Mouse (Mus musculus): ENCODE results near the gene Rbm20. TPM values are rescaled to one million over a fixed set of nuclear protein-coding genes. Genes with fewer than 3 reads are reported as not detected.

The Rbm20 gene
- polyA plus RNA-seq, 1 experiment from 2014 or later, result 2.7 TPM

- H3K9ac ChIP-seq (ENCODE audit: low read length), result no peak overlapping the region
- 87% methylated on average over 10 of the region's 10 CpGs for WGBS
- H3K36me3 ChIP-seq (ENCODE audit: control insufficient read depth, insufficient read depth, low read length), result no peaks in the 10 kb centered on the region
- no peak for DNase-seq (ENCODE audit: low spot score)
- H3K9me3 ChIP-seq (ENCODE audit: control insufficient read depth, low read length), result no peaks in the 10 kb centered on the region
- no peak overlapping the region for H3K4me2 ChIP-seq (ENCODE audit: low read depth, severe bottlenecking)
- no peaks in the 10 kb centered on the region for H3K27me3 ChIP-seq (ENCODE audit: control insufficient read depth, insufficient read depth, low read length)
- H3K27ac ChIP-seq (replicated peaks; ENCODE audit: low read depth, low read length), result no peak overlapping the region
- no peak for ATAC-seq (ENCODE audit: insufficient number of reproducible peaks, low FRiP score, low TSS enrichment, low read depth)
- H3K4me1 ChIP-seq (ENCODE audit: control insufficient read depth, insufficient read depth, low read length), result no peaks in the 10 kb centered on the region
- H3K4me3 ChIP-seq (ENCODE audit: low read depth, low read length), result no peak overlapping the region
Observed at GRCm38 (mm10) chr19:53797770-53798169, 120.7 kb downstream of the Rbm20 start.

GRCm38 (mm10) chr19:53799885-53800284, 122.8 kb downstream of the Rbm20 start:
- Histone ChIP-seq H3K9me3 (ENCODE audit: control insufficient read depth, low read length) (no peaks in the 10 kb centered on the region), H3K4me3 (ENCODE audit: low read depth, low read length) (no peak overlapping the region), H3K4me2 (ENCODE audit: low read depth, severe bottlenecking) (no peak overlapping the region), H3K9ac (ENCODE audit: low read length) (no peak overlapping the region), H3K27ac (replicated peaks; ENCODE audit: low read depth, low read length) (no peak overlapping the region), H3K27me3 (ENCODE audit: control insufficient read depth, insufficient read depth, low read length) (no peaks in the 10 kb centered on the region), H3K36me3 (ENCODE audit: control insufficient read depth, insufficient read depth, low read length) (no peaks in the 10 kb centered on the region), H3K4me1 (ENCODE audit: control insufficient read depth, insufficient read depth, low read length) (no peaks in the 10 kb centered on the region)
- ATAC-seq (ENCODE audit: insufficient number of reproducible peaks, low FRiP score, low TSS enrichment, low read depth), result no peak
- no peak for DNase-seq (ENCODE audit: low spot score)
- 81% methylated on average over 11 of the region's 11 CpGs for WGBS

- Histone ChIP-seq H3K27me3 (ENCODE audit: control insufficient read depth, insufficient read depth, low read length) (no peaks in the 10 kb centered on the region), H3K4me2 (ENCODE audit: low read depth, severe bottlenecking) (no peak overlapping the region), H3K27ac (replicated peaks; ENCODE audit: low read depth, low read length) (no peak overlapping the region), H3K4me1 (ENCODE audit: control insufficient read depth, insufficient read depth, low read length) (no peaks in the 10 kb centered on the region), H3K9ac (ENCODE audit: low read length) (no peak overlapping the region), H3K4me3 (ENCODE audit: low read depth, low read length) (no peak overlapping the region), H3K9me3 (ENCODE audit: control insufficient read depth, low read length) (no peaks in the 10 kb centered on the region), H3K36me3 (ENCODE audit: control insufficient read depth, insufficient read depth, low read length) (no peaks in the 10 kb centered on the region)
- WGBS, result 90% methylated on average over 15 of the region's 15 CpGs
- ATAC-seq (ENCODE audit: insufficient number of reproducible peaks, low FRiP score, low TSS enrichment, low read depth), result no peak
- DNase-seq (ENCODE audit: low spot score), result no peak
Observed at GRCm38 (mm10) chr19:53800365-53800999, 123.4 kb downstream of the Rbm20 start.

- WGBS, result 86% methylated on average over 5 of the region's 5 CpGs
- H3K27ac ChIP-seq (replicated peaks; ENCODE audit: low read depth, low read length), result no peak overlapping the region
Observed at GRCm38 (mm10) chr19:53801380-53801779, 124.3 kb downstream of the Rbm20 start.

DNA sequence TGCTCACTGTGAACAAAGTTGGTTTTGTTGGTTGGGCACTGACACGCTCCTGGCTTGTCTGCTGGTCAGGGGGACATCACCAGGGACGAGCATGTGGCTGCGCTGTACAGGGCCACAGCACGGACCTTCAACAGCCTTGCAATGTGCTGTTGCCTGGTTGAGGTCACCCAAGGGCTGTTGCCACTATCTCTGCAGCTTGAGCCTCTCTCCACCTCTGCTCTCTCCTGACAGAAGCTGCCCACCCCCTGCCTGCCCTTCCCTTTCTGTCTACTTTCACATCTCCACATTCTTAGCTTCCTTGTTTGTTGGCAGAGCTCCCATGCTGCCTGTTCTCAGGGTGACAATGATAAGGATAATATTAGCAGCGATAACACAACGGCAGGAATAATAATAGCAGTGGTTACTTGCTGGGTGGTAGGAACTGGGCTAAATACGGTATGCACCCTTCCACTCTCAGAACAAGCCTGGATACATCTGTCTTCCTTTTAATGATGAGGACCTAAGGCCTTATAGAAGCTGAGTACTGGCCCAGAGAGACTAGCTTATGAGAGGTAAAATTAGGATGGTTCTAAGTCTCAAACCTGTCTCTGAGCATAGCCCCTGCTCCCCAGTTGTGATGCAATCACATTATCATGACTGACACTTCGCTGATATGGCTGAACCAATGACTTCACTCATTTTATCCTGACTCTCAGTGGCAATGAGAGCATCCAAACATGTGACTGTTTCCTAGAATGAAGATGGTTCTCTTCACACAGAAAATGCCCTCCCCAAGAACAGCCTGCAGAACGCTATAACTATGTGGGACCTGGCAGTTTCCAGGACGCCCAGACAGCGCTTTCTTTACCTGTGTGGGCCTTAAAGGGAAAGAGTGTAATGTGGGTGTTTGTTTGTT, 124.9 kb downstream of the Rbm20 start:
- no peak overlapping the region for H3K27ac ChIP-seq (replicated peaks; ENCODE audit: low read depth, low read length)
- H3K4me3 ChIP-seq (ENCODE audit: low read depth, low read length), result no peak overlapping the region
- ATAC-seq (ENCODE audit: insufficient number of reproducible peaks, low FRiP score, low TSS enrichment, low read depth) (no peak), DNase-seq (ENCODE audit: low spot score) (no peak)
- H3K36me3 ChIP-seq (ENCODE audit: control insufficient read depth, insufficient read depth, low read length), result no peaks in the 10 kb centered on the region
- H3K9me3 ChIP-seq (ENCODE audit: control insufficient read depth, low read length), result no peaks in the 10 kb centered on the region
- 88% methylated on average over 11 of the region's 11 CpGs for WGBS
- no peak overlapping the region for H3K9ac ChIP-seq (ENCODE audit: low read length)
- H3K4me2 ChIP-seq (ENCODE audit: low read depth, severe bottlenecking), result no peak overlapping the region
- no peaks in the 10 kb centered on the region for H3K4me1 ChIP-seq (ENCODE audit: control insufficient read depth, insufficient read depth, low read length)
- no peaks in the 10 kb centered on the region for H3K27me3 ChIP-seq (ENCODE audit: control insufficient read depth, insufficient read depth, low read length)

More at GRCm38 (mm10) chr19:53801380-53801779, 124.3 kb downstream of the Rbm20 start:
- H3K4me1 ChIP-seq (ENCODE audit: control insufficient read depth, insufficient read depth, low read length), result no peaks in the 10 kb centered on the region
- DNase-seq (ENCODE audit: low spot score) (no peak), ATAC-seq (ENCODE audit: insufficient number of reproducible peaks, low FRiP score, low TSS enrichment, low read depth) (no peak)
- H3K27me3 ChIP-seq (ENCODE audit: control insufficient read depth, insufficient read depth, low read length), result no peaks in the 10 kb centered on the region
- H3K4me3 ChIP-seq (ENCODE audit: low read depth, low read length), result no peak overlapping the region
- no peak overlapping the region for H3K9ac ChIP-seq (ENCODE audit: low read length)
- no peaks in the 10 kb centered on the region for H3K36me3 ChIP-seq (ENCODE audit: control insufficient read depth, insufficient read depth, low read length)
- H3K9me3 ChIP-seq (ENCODE audit: control insufficient read depth, low read length), result no peaks in the 10 kb centered on the region
- no peak overlapping the region for H3K4me2 ChIP-seq (ENCODE audit: low read depth, severe bottlenecking)

DNA sequence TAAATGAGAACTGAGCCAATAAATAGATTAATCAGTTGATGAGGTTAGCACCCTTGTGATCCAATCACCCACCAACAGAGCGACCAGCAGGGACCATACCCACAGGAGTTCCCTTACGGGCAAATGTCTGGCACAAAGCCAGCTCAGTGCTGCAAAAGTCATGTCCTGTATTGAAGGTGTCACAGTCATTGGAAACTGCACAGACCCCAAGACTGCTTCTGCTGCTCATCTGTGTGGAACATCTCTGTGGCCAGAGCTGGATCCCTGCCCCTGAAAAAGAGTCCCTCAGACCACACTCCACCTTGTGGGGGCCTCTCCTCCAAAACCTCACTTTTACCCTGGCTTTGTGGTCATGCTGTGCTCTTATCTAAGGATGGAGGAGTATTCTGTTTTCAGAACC, 126.8 kb downstream of the Rbm20 start:
- 78% methylated on average over 2 of the region's 2 CpGs for WGBS
- H3K9me3 ChIP-seq (ENCODE audit: control insufficient read depth, low read length), result no peaks in the 10 kb centered on the region
- peaks cover 4% of the 10 kb centered on the region; the same call in 1 of the 2 replicates for H3K4me1 ChIP-seq (ENCODE audit: control insufficient read depth, insufficient read depth, low read length)
- DNase-seq (ENCODE audit: low spot score) (no peak), ATAC-seq (ENCODE audit: insufficient number of reproducible peaks, low FRiP score, low TSS enrichment, low read depth) (no peak)
- H3K9ac ChIP-seq (ENCODE audit: low read length), result no peak overlapping the region
- H3K27ac ChIP-seq (replicated peaks; ENCODE audit: low read depth, low read length), result no peak overlapping the region
- H3K4me3 ChIP-seq (ENCODE audit: low read depth, low read length), result no peak overlapping the region
- no peaks in the 10 kb centered on the region for H3K27me3 ChIP-seq (ENCODE audit: control insufficient read depth, insufficient read depth, low read length)
- no peaks in the 10 kb centered on the region for H3K36me3 ChIP-seq (ENCODE audit: control insufficient read depth, insufficient read depth, low read length)
- no peak overlapping the region for H3K4me2 ChIP-seq (ENCODE audit: low read depth, severe bottlenecking)

DNA sequence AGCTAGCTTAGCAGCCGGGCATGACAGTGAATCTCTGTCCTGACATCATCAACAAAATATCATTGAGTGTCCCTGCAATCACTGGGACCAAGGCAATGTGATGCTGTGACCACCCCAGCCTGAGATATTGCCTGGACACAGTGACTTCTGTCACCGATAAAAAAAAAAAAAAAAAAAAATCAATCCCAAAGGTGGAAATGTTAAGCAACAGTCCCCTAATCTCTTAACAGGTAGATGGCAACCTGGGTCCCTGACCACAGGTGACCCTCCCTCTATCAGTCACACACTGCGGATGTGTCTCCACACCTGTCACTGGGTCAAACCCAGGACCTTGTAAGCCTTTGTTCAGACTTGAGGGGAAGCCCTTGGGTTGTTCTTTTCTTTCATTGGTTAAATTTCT, 128.0 kb downstream of the Rbm20 start:
- DNase-seq (ENCODE audit: low spot score) (no peak), ATAC-seq (ENCODE audit: insufficient number of reproducible peaks, low FRiP score, low TSS enrichment, low read depth) (no peak)
- Histone ChIP-seq H3K9me3 (ENCODE audit: control insufficient read depth, low read length) (no peaks in the 10 kb centered on the region), H3K4me2 (ENCODE audit: low read depth, severe bottlenecking) (no peak overlapping the region), H3K36me3 (ENCODE audit: control insufficient read depth, insufficient read depth, low read length) (no peaks in the 10 kb centered on the region), H3K4me3 (ENCODE audit: low read depth, low read length) (no peak overlapping the region), H3K27ac (replicated peaks; ENCODE audit: low read depth, low read length) (no peak overlapping the region), H3K4me1 (ENCODE audit: control insufficient read depth, insufficient read depth, low read length) (peaks cover 7% of the 10 kb centered on the region), H3K27me3 (ENCODE audit: control insufficient read depth, insufficient read depth, low read length) (no peaks in the 10 kb centered on the region), H3K9ac (ENCODE audit: low read length) (no peak overlapping the region)
- 81% methylated on average over 3 of the region's 3 CpGs for WGBS

- no peak overlapping the region for H3K4me3 ChIP-seq (ENCODE audit: low read depth, low read length)
- DNase-seq (ENCODE audit: low spot score) (no peak), ATAC-seq (ENCODE audit: insufficient number of reproducible peaks, low FRiP score, low TSS enrichment, low read depth) (no peak; the same call in 1 of the 2 replicates)
- H3K4me2 ChIP-seq (ENCODE audit: low read depth, severe bottlenecking), result no peak overlapping the region
- H3K27me3 ChIP-seq (ENCODE audit: control insufficient read depth, insufficient read depth, low read length), result no peaks in the 10 kb centered on the region
- H3K36me3 ChIP-seq (ENCODE audit: control insufficient read depth, insufficient read depth, low read length), result no peaks in the 10 kb centered on the region
- no peaks in the 10 kb centered on the region for H3K9me3 ChIP-seq (ENCODE audit: control insufficient read depth, low read length)
- H3K27ac ChIP-seq (replicated peaks; ENCODE audit: low read depth, low read length), result no peak overlapping the region
- H3K9ac ChIP-seq (ENCODE audit: low read length), result no peak overlapping the region
- peaks cover 9% of the 10 kb centered on the region for H3K4me1 ChIP-seq (ENCODE audit: control insufficient read depth, insufficient read depth, low read length)
- 65% methylated on average over 7 of the region's 7 CpGs for WGBS
Observed at GRCm38 (mm10) chr19:53806126-53806525, 129.0 kb downstream of the Rbm20 start.

Data from limb, embryonic 11.5 days (tissue).